Mouse (Mus musculus) testis, adult 2 months (tissue): ENCODE measurements around the gene Ssbp3.

Source experiments
- CTCF ChIP-seq: fragments of 200-500 bp; IDR thresholded peaks from 2 replicates; pipeline ENCODE4 v1.5.1; 2012; ENCODE audit warnings: low read depth, mild to moderate bottlenecking, inconsistent platforms, low read length, moderate library complexity; ENCODE audit not compliant: control insufficient read depth, insufficient read depth, insufficient replicate concordance
- POLR2A ChIP-seq: fragments of 200-500 bp; IDR thresholded peaks from 2 replicates; pipeline ENCODE4 v1.6.1; 2012; ENCODE audit warnings: low read depth, mild to moderate bottlenecking, inconsistent platforms, low read length, moderate library complexity; ENCODE audit not compliant: control insufficient read depth

- TF ChIP-seq CTCF (no peak), POLR2A (no peak)
Observed at GRCm38 (mm10) chr4:106912689-106913041, 2.2 kb downstream of the Ssbp3 start.
